Mouse (Mus musculus) liver, embryonic 11.5 days (tissue): ENCODE measurements around the gene Bri3bp. TPM values are rescaled to one million over a fixed set of nuclear protein-coding genes. Genes with fewer than 3 reads are reported as not detected.
"Not testable (repeated sequence)": the region's sequence is repeated elsewhere in the genome, so short reads cannot be mapped to it uniquely, and the experiment has no call there.

Source experiments
- ATAC-seq: fragments of 200-750 bp; cut with Nextera tagmentation; replicated peaks from 2 replicates; pipeline ENCODE4 v1.8.0; 2017; ENCODE audit warnings: moderate number of reproducible peaks, mild to moderate bottlenecking, moderate TSS enrichment, moderate library complexity; ENCODE audit not compliant: low FRiP score
- DNase-seq: peaks from one replicate; pipeline ENCODE4 v3.0.0-alpha.2; 2017; ENCODE audit warnings: low spot score
- H3K27ac ChIP-seq: fragments of 300-500 bp; sonication (generic); 2 replicates; pipeline ENCODE4 v1.5.1; 2014; ENCODE audit warnings: mild to moderate bottlenecking, low read depth, low read length, control low read depth
- H3K27me3 ChIP-seq: fragments of 300-500 bp; sonication (generic); replicated peaks from 2 replicates; pipeline ENCODE4 v1.6.1; 2014; ENCODE audit warnings: low read length, mixed read lengths; ENCODE audit not compliant: control insufficient read depth, insufficient read depth
- H3K36me3 ChIP-seq: fragments of 300-500 bp; sonication (generic); 2 replicates; pipeline ENCODE4 v1.6.1; 2014; ENCODE audit warnings: mild to moderate bottlenecking, low read length, moderate library complexity, mixed read lengths; ENCODE audit not compliant: control insufficient read depth, insufficient read depth
- H3K4me1 ChIP-seq: fragments of 300-500 bp; sonication (generic); replicated peaks from 2 replicates; pipeline ENCODE4 v1.6.1; 2014; ENCODE audit warnings: low read length, mixed read lengths; ENCODE audit not compliant: control insufficient read depth, insufficient read depth
- H3K4me2 ChIP-seq: fragments of 300-500 bp; sonication (generic); 2 replicates; pipeline ENCODE4 v1.6.1; 2014; ENCODE audit warnings: mild to moderate bottlenecking, control low read depth, moderate library complexity
- H3K4me3 ChIP-seq: fragments of 300-500 bp; sonication (generic); 2 replicates; pipeline ENCODE4 v1.5.1; 2014; ENCODE audit warnings: low read depth, low read length, control low read depth
- H3K9ac ChIP-seq: fragments of 300-500 bp; sonication (generic); 2 replicates; pipeline ENCODE4 v1.6.1; 2014; ENCODE audit warnings: low read depth, low read length, control low read depth
- H3K9me3 ChIP-seq: fragments of 300-500 bp; sonication (generic); 2 replicates; pipeline ENCODE4 v1.6.1; 2016; ENCODE audit warnings: low read length, inconsistent platforms, mixed read lengths; ENCODE audit not compliant: control insufficient read depth
- WGBS: fragments of 180-500 bp; shearing (Covaris S2); extraction: QIAGEN DNeasy Blood & Tissue Kit; methylation state at CpG from one replicate; pipeline ENCODE4 v1.1.7; 2014; 5-methylcytosine and 5-hydroxymethylcytosine counted together
- polyA plus RNA-seq: library from polyadenylated mRNA; unstranded; fragments of >200 nt; fragmentation: Nextera tagmentation; extraction: Ambion mirVana; gene quantifications from 2 replicates; pipeline ENCODE4 v1.2.1, GENCODE M21; 2014

Gene Bri3bp
- polyA plus RNA-seq, result 63.6 and 67.9 TPM in 2 replicates

DNA sequence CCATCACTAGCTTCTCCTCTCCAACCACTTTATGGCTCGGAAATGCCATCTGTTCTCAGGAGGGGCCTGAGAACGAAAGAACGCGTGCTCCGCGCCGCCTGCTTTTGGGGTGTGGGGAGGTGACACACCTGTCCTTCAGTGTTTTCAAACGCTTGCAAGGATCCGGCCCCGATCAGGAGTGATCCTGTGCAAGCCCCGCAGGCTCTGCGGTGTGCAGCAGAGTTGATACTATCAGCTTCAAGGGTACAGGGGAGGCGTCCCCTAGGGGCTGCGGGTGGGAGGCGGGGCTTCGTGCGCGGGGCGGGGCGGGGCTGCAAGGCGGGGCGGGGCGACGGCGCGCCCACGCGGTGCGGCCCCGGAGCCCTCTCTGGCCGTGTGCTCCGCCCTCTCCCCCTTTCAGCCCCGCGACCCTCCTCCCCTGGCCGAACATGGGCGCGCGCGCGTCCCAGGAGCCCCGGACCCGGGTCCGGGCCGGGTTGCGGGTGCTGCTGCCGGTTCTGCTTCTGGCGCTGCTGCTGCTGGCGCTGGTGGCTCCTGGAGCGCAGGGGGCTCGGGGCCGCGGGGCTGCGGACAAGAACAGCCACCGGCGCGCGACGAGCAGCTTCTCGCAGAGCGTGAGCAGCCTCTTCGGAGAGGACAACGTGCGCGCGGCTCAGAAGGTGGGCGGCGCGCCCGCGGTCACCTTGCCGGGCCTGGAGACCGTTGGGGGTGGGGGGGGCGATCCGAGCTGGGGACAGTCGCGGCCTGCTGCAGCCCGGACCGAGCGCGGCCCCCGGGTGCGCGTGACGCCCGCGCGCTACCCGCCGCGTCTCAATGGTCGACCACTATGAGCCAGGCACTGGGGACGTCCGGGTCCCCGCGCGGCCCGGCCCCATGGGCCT is at the start of gene Bri3bp:
Bri3bp (plus strand) TSS at position 335 of the 881 bp plus-strand sequence.
- no peaks in the 10 kb centered on the region for H3K27me3 ChIP-seq
- H3K4me2 ChIP-seq, result peak within 1 kb of the TSS; percentile 91
- no peaks in the 10 kb centered on the region for H3K9me3 ChIP-seq
- peak within 1 kb of the TSS; percentile 97 for H3K4me3 ChIP-seq
- peaks cover 21% of the 10 kb centered on the region for H3K4me1 ChIP-seq
- H3K9ac ChIP-seq, result peak within 1 kb of the TSS; percentile 96
- DNase-seq (peak; percentile 83), ATAC-seq (peak; percentile 91)
- WGBS, result under 1% methylated on average over 93 of the region's 97 CpGs
- 0 out of 2 replicates have a peak, but pooled peaks cover 6% of the 10 kb centered on the region for H3K36me3 ChIP-seq
- peak within 1 kb of the TSS; percentile 83 for H3K27ac ChIP-seq

DNA sequence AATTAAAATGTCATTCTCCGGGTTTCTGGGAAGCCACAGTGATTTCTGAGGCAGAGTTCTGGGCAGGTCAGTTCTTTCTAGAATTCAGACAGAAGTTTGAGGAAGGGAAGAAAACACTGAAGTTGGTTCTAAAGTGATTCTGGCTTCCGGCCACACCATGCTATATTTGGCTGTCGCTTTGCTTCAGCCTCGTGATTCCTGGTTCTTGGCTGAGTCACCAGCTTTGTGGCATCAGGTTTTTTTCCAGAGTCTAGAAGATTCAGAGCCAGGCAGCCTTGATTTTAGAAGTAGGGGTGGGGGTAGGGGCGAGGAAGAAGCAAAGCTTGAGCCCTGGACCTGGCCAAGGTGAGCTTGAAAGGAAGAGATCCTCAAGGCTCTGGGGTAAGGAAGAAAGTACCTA is 49.8 kb upstream of the Bri3bp start:
- H3K27ac ChIP-seq, result peak overlapping the region; percentile 26
- H3K4me1 ChIP-seq, result peaks cover 32% of the 10 kb centered on the region
- WGBS, result 80% methylated on average over 5 of the region's 5 CpGs
- peaks cover 6% of the 10 kb centered on the region; the same call in 1 of the 2 replicates for H3K36me3 ChIP-seq
- DNase-seq (no peak), ATAC-seq (no peak)
- H3K4me3 ChIP-seq, result no peak overlapping the region
- no peaks in the 10 kb centered on the region for H3K27me3 ChIP-seq
- H3K4me2 ChIP-seq, result 0 out of 2 replicates have a peak overlapping the region, but pooled peaks have one; percentile 4
- no peak overlapping the region for H3K9ac ChIP-seq
- no peaks in the 10 kb centered on the region for H3K9me3 ChIP-seq

- not testable (repeated sequence) for H3K9me3 ChIP-seq, H3K36me3 ChIP-seq, ATAC-seq, H3K27me3 ChIP-seq, DNase-seq, H3K4me3 ChIP-seq, H3K9ac ChIP-seq
- peak overlapping the region; percentile 99; the same call in 1 of the 2 replicates for H3K27ac ChIP-seq
- H3K4me1 ChIP-seq, result peaks cover 32% of the 10 kb centered on the region
- peak overlapping the region; percentile 68; the same call in 1 of the 2 replicates for H3K4me2 ChIP-seq
- 97% methylated on average over 4 of the region's 4 CpGs for WGBS
Measured at GRCm38 (mm10) chr5:125392176-125392575, 49.2 kb upstream of the Bri3bp start.

- ATAC-seq, result peak; percentile 14
- DNase-seq, result no peak
- Histone ChIP-seq H3K9ac (peak overlapping the region; percentile 73), H3K27ac (peak overlapping the region; percentile 99), H3K4me1 (peaks cover 32% of the 10 kb centered on the region), H3K4me2 (peak overlapping the region; percentile 68), H3K36me3 (peaks cover 6% of the 10 kb centered on the region; the same call in 1 of the 2 replicates), H3K9me3 (no peaks in the 10 kb centered on the region), H3K4me3 (peak overlapping the region; percentile 44), H3K27me3 (no peaks in the 10 kb centered on the region)
- WGBS, result 47% methylated on average over 1 of the region's 1 CpGs
Measured at GRCm38 (mm10) chr5:125392618-125392976, 48.8 kb upstream of the Bri3bp start.

DNA sequence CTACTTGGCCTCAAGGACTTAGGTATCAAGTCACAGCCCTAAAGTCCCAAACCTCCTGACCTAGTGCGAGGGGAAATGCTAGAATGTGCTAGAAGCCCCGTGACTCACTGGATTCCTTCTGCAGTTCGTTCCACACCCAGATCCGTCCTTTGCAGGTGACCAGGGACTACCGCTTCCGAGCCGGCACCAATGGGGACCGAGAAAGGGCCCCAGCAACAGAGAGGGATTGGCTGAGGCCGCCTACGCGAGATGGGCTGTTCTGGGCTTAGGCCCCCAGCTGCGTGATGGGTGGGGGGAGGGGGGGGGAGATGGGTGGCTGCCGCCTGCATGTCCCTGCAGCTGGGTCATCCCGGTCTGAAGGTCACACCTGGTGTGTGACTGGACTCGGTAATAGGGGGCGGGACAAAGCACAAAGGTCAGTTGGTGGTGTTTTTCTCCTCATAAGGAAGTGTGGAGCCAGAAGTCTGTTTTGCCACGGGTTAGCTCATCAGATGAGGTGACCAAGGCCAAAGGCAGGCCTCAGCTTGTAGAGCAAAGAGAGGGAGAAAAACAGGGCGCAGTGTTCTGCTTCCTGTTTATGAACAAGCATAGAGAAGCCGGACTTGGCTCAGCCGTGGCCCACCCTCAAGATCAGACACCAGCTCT is 48.3 kb upstream of the Bri3bp start:
- Histone ChIP-seq H3K9me3 (no peaks in the 10 kb centered on the region), H3K36me3 (peaks cover 5% of the 10 kb centered on the region; the same call in 1 of the 2 replicates), H3K27ac (peak overlapping the region; percentile 99), H3K4me2 (peak overlapping the region; percentile 68), H3K9ac (peak overlapping the region; percentile 73), H3K4me1 (peaks cover 31% of the 10 kb centered on the region), H3K27me3 (no peaks in the 10 kb centered on the region), H3K4me3 (peak overlapping the region; percentile 44)
- DNase-seq (peak; percentile 87), ATAC-seq (peak; percentile 92)
- under 1% methylated on average over 20 of the region's 20 CpGs for WGBS

DNA sequence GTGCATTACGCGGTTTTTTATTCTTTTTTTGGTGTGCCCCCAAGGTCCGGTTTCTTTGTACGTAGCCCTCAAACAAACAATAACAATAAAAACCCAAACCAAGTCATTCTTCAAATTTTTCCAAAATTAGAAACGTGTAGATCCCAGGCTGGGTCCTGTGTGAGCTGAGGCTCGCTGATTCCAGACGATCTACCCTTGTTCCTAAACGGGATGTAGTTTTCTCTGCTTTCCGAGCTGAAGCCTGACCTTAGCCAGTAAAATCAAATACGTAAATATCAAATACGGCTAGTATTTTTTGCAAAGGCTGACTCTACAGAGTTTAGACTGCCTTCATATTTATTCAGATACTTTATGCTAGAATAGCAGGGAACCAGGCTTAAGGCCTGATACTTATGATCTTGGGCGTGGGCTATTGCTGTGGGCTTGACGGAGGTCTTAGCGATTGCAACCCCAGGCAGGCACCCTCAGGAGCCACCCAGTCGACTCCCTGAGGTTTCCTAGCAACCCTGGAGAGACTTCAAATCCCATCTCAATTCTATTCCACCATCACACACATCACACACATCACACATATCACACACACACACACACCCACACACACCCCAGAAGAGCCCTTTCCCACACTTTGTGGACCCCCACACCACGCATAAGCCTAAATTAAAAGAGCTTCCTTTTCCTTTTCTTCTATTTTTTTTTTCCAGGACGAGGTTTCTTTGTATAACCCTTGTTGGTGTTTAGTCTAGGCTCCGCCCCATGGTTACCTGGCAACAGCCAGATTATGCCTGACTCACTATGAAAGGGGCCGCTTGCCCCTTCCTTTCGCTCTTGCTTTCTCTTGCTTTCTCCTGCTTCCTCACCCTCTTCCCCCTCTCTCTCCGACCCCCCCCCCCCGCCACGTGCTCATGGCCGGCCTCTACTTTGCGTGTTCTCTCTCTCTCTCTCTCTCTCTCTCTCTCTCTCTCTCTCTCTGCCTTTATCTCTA is 47.5 kb upstream of the Bri3bp start:
- Histone ChIP-seq H3K4me2 (peak overlapping the region; percentile 68), H3K9me3 (no peaks in the 10 kb centered on the region), H3K36me3 (no peaks in the 10 kb centered on the region), H3K27me3 (no peaks in the 10 kb centered on the region), H3K4me3 (peak overlapping the region; percentile 44), H3K27ac (peak overlapping the region; percentile 99), H3K9ac (peak overlapping the region; percentile 72), H3K4me1 (peaks cover 25% of the 10 kb centered on the region)
- DNase-seq (peak; percentile 71), ATAC-seq (peak; percentile 44; the same call in 1 of the 2 replicates)
- 20% methylated on average over 23 of the region's 25 CpGs for WGBS

- Histone ChIP-seq H3K9me3 (no peaks in the 10 kb centered on the region), H3K27ac (peak overlapping the region; percentile 99), H3K27me3 (no peaks in the 10 kb centered on the region), H3K4me1 (peaks cover 25% of the 10 kb centered on the region), H3K4me2 (peak overlapping the region; percentile 68), H3K36me3 (no peaks in the 10 kb centered on the region), H3K9ac (no peak overlapping the region), H3K4me3 (peak overlapping the region; percentile 44; the same call in 1 of the 2 replicates)
- DNase-seq, result no peak
- 70% methylated on average over 3 of the region's 3 CpGs for WGBS
- ATAC-seq, result no peak
Measured at GRCm38 (mm10) chr5:125395008-125395407, 46.4 kb upstream of the Bri3bp start.

DNA sequence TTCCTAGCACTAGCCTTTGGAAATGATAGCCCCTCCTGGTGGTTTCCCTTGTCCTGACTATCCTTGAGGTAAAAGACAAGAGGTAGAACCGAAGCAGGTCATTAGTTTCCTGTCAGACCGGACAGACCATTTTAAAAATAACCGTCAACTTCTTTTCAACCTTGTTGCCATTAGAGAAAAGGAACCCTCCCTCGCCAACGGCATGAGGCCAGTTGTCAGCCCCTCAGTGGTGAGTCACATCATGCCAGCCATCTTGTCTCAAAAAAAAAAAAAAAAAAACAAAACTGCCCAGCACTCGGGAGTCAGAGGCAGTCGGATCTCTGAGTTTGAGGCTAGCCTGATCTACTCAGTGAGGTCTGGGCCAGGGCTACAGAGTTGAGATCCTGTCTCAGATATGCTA is 40.5 kb upstream of the Bri3bp start:
- H3K4me1 ChIP-seq, result peaks cover 3% of the 10 kb centered on the region
- no peaks in the 10 kb centered on the region for H3K27me3 ChIP-seq
- DNase-seq (no peak), ATAC-seq (no peak)
- H3K9ac ChIP-seq, result no peak overlapping the region
- H3K4me3 ChIP-seq, result no peak overlapping the region
- WGBS, result 38% methylated on average over 7 of the region's 7 CpGs
- H3K27ac ChIP-seq, result no peak overlapping the region
- H3K9me3 ChIP-seq, result no peaks in the 10 kb centered on the region
- H3K4me2 ChIP-seq, result no peak overlapping the region
- no peaks in the 10 kb centered on the region for H3K36me3 ChIP-seq
